Mouse (Mus musculus) gastrocnemius, adult 18-20 months (tissue): ENCODE results near the gene Hist1h2ah. TPM values are rescaled to one million over a fixed set of nuclear protein-coding genes. Genes with fewer than 3 reads are reported as not detected.

ENCODE experiments used
- microRNA-seq: library from miRNA; unstranded; fragments of <30 nt; microRNA quantifications from one replicate; pipeline ENCODE4 v1.2.0, GENCODE M21; 2021
- total RNA-seq, 2 experiments: library from RNA; stranded (reverse); gene quantifications; 2 replicates each; pipeline ENCODE4 v1.2.3; 2021

Gene Hist1h2ah
- total RNA-seq, 2 experiments from 2014 or later = 1.6 to 2.2 TPM

Small RNAs within 50 kb of the gene (microRNA-seq; reads per million reads assigned to microRNA genes)
- gene Gm26300 (not detected), gene Gm44390 (not detected), gene Gm44486 (not detected)

Other genes with a start within 250 kb of the Hist1h2ah start
- not detected for gene Hist1h2an, start 248.3 kb downstream of the Hist1h2ah start, total RNA-seq
- not detected for gene Hist1h2bp, start 248.1 kb downstream of the Hist1h2ah start, total RNA-seq
- gene Hist1h2bq, start 225.4 kb downstream of the Hist1h2ah start, total RNA-seq = 10 to 100 TPM; 14.4 to 17.7 TPM
- 1 to 10 TPM; 3.1 to 3.5 TPM for gene Hist1h2ao, start 225.1 kb downstream of the Hist1h2ah start, total RNA-seq
- gene Hist1h4m, start 223.8 kb downstream of the Hist1h2ah start, total RNA-seq = 10 to 100 TPM; 46.0 to 49.7 TPM
- gene Hist1h4n, start 203.4 kb downstream of the Hist1h2ah start, total RNA-seq = 1 to 10 TPM; 5.3 to 9.1 TPM
- gene Hist1h2ap, start 202.1 kb downstream of the Hist1h2ah start, total RNA-seq = not detected
- gene Hist1h2br, start 201.8 kb downstream of the Hist1h2ah start, total RNA-seq = 10 to 100 TPM; 14.3 to 17.8 TPM
- under 1 TPM; 0.48 to 0.69 TPM for gene Zfp184, start 90.5 kb downstream of the Hist1h2ah start, total RNA-seq
- gene Pom121l2, start 54.4 kb downstream of the Hist1h2ah start, total RNA-seq = not detected
- not detected for gene Prss16, start 25.8 kb downstream of the Hist1h2ah start, total RNA-seq
- 1 to 10 TPM; 2.1 to 3.6 TPM for gene Hist1h2bk, start 302 bp upstream of the Hist1h2ah start, total RNA-seq
- gene Hist1h4i, start 5.8 kb upstream of the Hist1h2ah start, total RNA-seq = 10 to 100 TPM; 27.1 to 27.8 TPM
- 1 to 10 TPM; 2.5 to 2.9 TPM for gene Hist1h2ag, start 7.4 kb upstream of the Hist1h2ah start, total RNA-seq
- 1 to 10 TPM; 2.4 to 2.7 TPM for gene Hist1h2bj, start 7.6 kb upstream of the Hist1h2ah start, total RNA-seq
- gene Vmn1r188, start 48.9 kb upstream of the Hist1h2ah start, total RNA-seq = not detected
- gene Vmn1r189, start 70.3 kb upstream of the Hist1h2ah start, total RNA-seq = not detected
- not detected for gene Vmn1r191, start 148.4 kb upstream of the Hist1h2ah start, total RNA-seq
- gene Vmn1r192, start 155.6 kb upstream of the Hist1h2ah start, total RNA-seq = not detected
- gene Vmn1r193, start 187.6 kb upstream of the Hist1h2ah start, total RNA-seq = not detected
- gene Vmn1r194, start 208.6 kb upstream of the Hist1h2ah start, total RNA-seq = not detected
- gene Vmn1r195, start 235.0 kb upstream of the Hist1h2ah start, total RNA-seq = not detected